Mouse (Mus musculus) midbrain, embryonic 11.5 days (tissue): ENCODE data around the gene Il1a. TPM values are rescaled to one million over a fixed set of nuclear protein-coding genes. Genes with fewer than 3 reads are reported as not detected.
A peak's percentile ranks its signal among the peaks of the same experiment; 100 is the strongest.

Source experiments
- ATAC-seq: fragments of 200-750 bp; cut with Nextera tagmentation; 2 replicates; pipeline ENCODE4 v1.8.0; 2017; ENCODE audit warnings: moderate TSS enrichment, moderate library complexity; ENCODE audit not compliant: low FRiP score
- DNase-seq: peaks from one replicate; pipeline ENCODE4 v3.0.0; 2015; ENCODE audit warnings: low spot score; ENCODE audit errors: missing footprints
- H3K27ac ChIP-seq: fragments of 300-500 bp; sonication (generic); 2 replicates; pipeline ENCODE4 v1.5.1; 2014; ENCODE audit warnings: low read depth, low read length
- H3K27me3 ChIP-seq: fragments of 300-500 bp; sonication (generic); 2 replicates; pipeline ENCODE4 v1.6.1; 2014; ENCODE audit warnings: mild to moderate bottlenecking, low read length, moderate library complexity, mixed read lengths; ENCODE audit not compliant: control insufficient read depth, insufficient read depth
- H3K36me3 ChIP-seq: fragments of 300-500 bp; sonication (generic); 2 replicates; pipeline ENCODE4 v1.6.1; 2014; ENCODE audit warnings: mild to moderate bottlenecking, low read length, moderate library complexity, mixed read lengths; ENCODE audit not compliant: control insufficient read depth, insufficient read depth
- H3K4me1 ChIP-seq: fragments of 300-500 bp; sonication (generic); 2 replicates; pipeline ENCODE4 v1.6.1; 2014; ENCODE audit warnings: low read length; ENCODE audit not compliant: control insufficient read depth, insufficient read depth
- H3K4me2 ChIP-seq: fragments of 300-500 bp; sonication (generic); 2 replicates; pipeline ENCODE4 v1.6.1; 2014; ENCODE audit warnings: mild to moderate bottlenecking, moderate library complexity
- H3K4me3 ChIP-seq: fragments of 300-500 bp; sonication (generic); 2 replicates; pipeline ENCODE4 v1.5.1; 2014; ENCODE audit warnings: low read depth, low read length
- H3K9ac ChIP-seq: fragments of 300-500 bp; sonication (generic); 2 replicates; pipeline ENCODE4 v1.6.1; 2014; ENCODE audit warnings: low read length
- H3K9me3 ChIP-seq: fragments of 300-500 bp; sonication (generic); 2 replicates; pipeline ENCODE4 v1.6.1; 2016; ENCODE audit warnings: low read length; ENCODE audit not compliant: control insufficient read depth
- WGBS: fragments of 180-500 bp; shearing (Covaris S2); extraction: QIAGEN DNeasy Blood & Tissue Kit; methylation state at CpG from one replicate; pipeline ENCODE4 v1.1.7; 2014; 5-methylcytosine and 5-hydroxymethylcytosine counted together
- polyA plus RNA-seq: library from polyadenylated mRNA; unstranded; fragments of >200 nt; fragmentation: Nextera tagmentation; extraction: Ambion mirVana; gene quantifications from 2 replicates; pipeline ENCODE4 v1.2.1, GENCODE M21; 2014

Gene Il1a
- polyA plus RNA-seq, 1 experiment from 2014 or later: not detected

- no peaks in the 10 kb centered on the region for H3K9me3 ChIP-seq
- peaks cover 37% of the 10 kb centered on the region for H3K36me3 ChIP-seq
- H3K4me3 ChIP-seq: no peak overlapping the region
- H3K9ac ChIP-seq: no peak overlapping the region
- ATAC-seq: no peak
- no peak overlapping the region for H3K27ac ChIP-seq
- H3K4me1 ChIP-seq: no peaks in the 10 kb centered on the region
- H3K4me2 ChIP-seq: no peak overlapping the region
- H3K27me3 ChIP-seq: no peaks in the 10 kb centered on the region
- WGBS: 91% methylated on average over 9 of the region's 9 CpGs
- DNase-seq: no peak
These were observed 39.2 kb downstream of the Il1a start for GRCm38 (mm10) chr2:129270621-129271020.

GRCm38 (mm10) chr2:129269986-129270385 lies 39.8 kb downstream of the Il1a start:
- no peaks in the 10 kb centered on the region for H3K9me3 ChIP-seq
- H3K4me1 ChIP-seq: no peaks in the 10 kb centered on the region
- no peak overlapping the region for H3K9ac ChIP-seq
- no peak overlapping the region for H3K4me2 ChIP-seq
- 91% methylated on average over 5 of the region's 5 CpGs for WGBS
- DNase-seq (no peak), ATAC-seq (no peak)
- peaks cover 33% of the 10 kb centered on the region for H3K36me3 ChIP-seq
- H3K27ac ChIP-seq: no peak overlapping the region
- H3K27me3 ChIP-seq: no peaks in the 10 kb centered on the region
- no peak overlapping the region for H3K4me3 ChIP-seq

GRCm38 (mm10) chr2:129269161-129269643 lies 40.6 kb downstream of the Il1a start:
- DNase-seq (no peak), ATAC-seq (no peak)
- 97% methylated on average over 12 of the region's 12 CpGs for WGBS
- H3K9ac ChIP-seq: no peak overlapping the region
- H3K36me3 ChIP-seq: peaks cover 29% of the 10 kb centered on the region
- H3K9me3 ChIP-seq: no peaks in the 10 kb centered on the region
- no peak overlapping the region for H3K4me3 ChIP-seq
- H3K4me1 ChIP-seq: no peaks in the 10 kb centered on the region
- no peaks in the 10 kb centered on the region for H3K27me3 ChIP-seq
- H3K27ac ChIP-seq: no peak overlapping the region
- H3K4me2 ChIP-seq: no peak overlapping the region

GRCm38 (mm10) chr2:129267738-129268137 lies 42.0 kb downstream of the Il1a start:
- ATAC-seq (no peak), DNase-seq (no peak)
- H3K4me3 ChIP-seq: no peak overlapping the region
- no peaks in the 10 kb centered on the region for H3K9me3 ChIP-seq
- H3K4me2 ChIP-seq: no peak overlapping the region
- WGBS: 91% methylated on average over 5 of the region's 5 CpGs
- H3K27ac ChIP-seq: no peak overlapping the region
- peaks cover 23% of the 10 kb centered on the region for H3K36me3 ChIP-seq
- H3K4me1 ChIP-seq: no peaks in the 10 kb centered on the region
- H3K27me3 ChIP-seq: no peaks in the 10 kb centered on the region
- H3K9ac ChIP-seq: no peak overlapping the region

GRCm38 (mm10) chr2:129265316-129265715 lies 44.5 kb downstream of the Il1a start:
- 93% methylated on average over 7 of the region's 7 CpGs for WGBS
- H3K27me3 ChIP-seq: no peaks in the 10 kb centered on the region
- H3K9me3 ChIP-seq: no peaks in the 10 kb centered on the region
- ATAC-seq: no peak
- H3K27ac ChIP-seq: no peak overlapping the region
- H3K4me1 ChIP-seq: no peaks in the 10 kb centered on the region
- H3K9ac ChIP-seq: no peak overlapping the region
- H3K4me2 ChIP-seq: no peak overlapping the region
- H3K36me3 ChIP-seq: peaks cover 20% of the 10 kb centered on the region
- DNase-seq: peak; percentile 57
- H3K4me3 ChIP-seq: no peak overlapping the region

GRCm38 (mm10) chr2:129263073-129263472 lies 46.7 kb downstream of the Il1a start:
- H3K4me3 ChIP-seq: no peak overlapping the region
- H3K9me3 ChIP-seq: no peaks in the 10 kb centered on the region
- peaks cover 5% of the 10 kb centered on the region; the same call in 1 of the 2 replicates for H3K36me3 ChIP-seq
- no peaks in the 10 kb centered on the region for H3K27me3 ChIP-seq
- no peaks in the 10 kb centered on the region for H3K4me1 ChIP-seq
- DNase-seq (no peak), ATAC-seq (no peak)
- H3K27ac ChIP-seq: no peak overlapping the region
- 79% methylated on average over 5 of the region's 5 CpGs for WGBS
- no peak overlapping the region for H3K9ac ChIP-seq
- no peak overlapping the region for H3K4me2 ChIP-seq

- WGBS: 49% methylated on average over 6 of the region's 6 CpGs
- ATAC-seq: no peak
These were observed 48.5 kb downstream of the Il1a start for GRCm38 (mm10) chr2:129261151-129261794.

GRCm38 (mm10) chr2:129260646-129261045 lies 49.1 kb downstream of the Il1a start:
- no peaks in the 10 kb centered on the region for H3K9me3 ChIP-seq
- H3K4me3 ChIP-seq: no peak overlapping the region
- 63% methylated on average over 3 of the region's 3 CpGs for WGBS
- no peak overlapping the region for H3K27ac ChIP-seq
- H3K9ac ChIP-seq: no peak overlapping the region
- no peaks in the 10 kb centered on the region for H3K27me3 ChIP-seq
- DNase-seq (peak; percentile 2), ATAC-seq (no peak)
- H3K36me3 ChIP-seq: no peaks in the 10 kb centered on the region
- no peaks in the 10 kb centered on the region for H3K4me1 ChIP-seq
- H3K4me2 ChIP-seq: no peak overlapping the region

More at GRCm38 (mm10) chr2:129261151-129261794, 48.5 kb downstream of the Il1a start:
- H3K4me1 ChIP-seq: no peaks in the 10 kb centered on the region
- H3K4me2 ChIP-seq: no peak overlapping the region
- no peaks in the 10 kb centered on the region for H3K36me3 ChIP-seq
- H3K4me3 ChIP-seq: no peak overlapping the region
- no peaks in the 10 kb centered on the region for H3K27me3 ChIP-seq
- peak; percentile 26 for DNase-seq
- H3K27ac ChIP-seq: no peak overlapping the region
- no peaks in the 10 kb centered on the region for H3K9me3 ChIP-seq
- no peak overlapping the region for H3K9ac ChIP-seq

- no peaks in the 10 kb centered on the region for H3K36me3 ChIP-seq
- H3K4me1 ChIP-seq: no peaks in the 10 kb centered on the region
- H3K9ac ChIP-seq: peak overlapping the region; percentile 27; the same call in 1 of the 2 replicates
- peak; percentile 61 for ATAC-seq
- H3K9me3 ChIP-seq: no peaks in the 10 kb centered on the region
- H3K27me3 ChIP-seq: no peaks in the 10 kb centered on the region
- WGBS: 34% methylated on average over 7 of the region's 7 CpGs
- DNase-seq: peak; percentile 97
- H3K4me3 ChIP-seq: no peak overlapping the region
- H3K4me2 ChIP-seq: no peak overlapping the region
- H3K27ac ChIP-seq: no peak overlapping the region
These were observed 51.1 kb downstream of the Il1a start for GRCm38 (mm10) chr2:129258475-129259211.
